Comparison of ENCODE assay signal across 14 mouse cellular contexts in the genomic region with DNA sequence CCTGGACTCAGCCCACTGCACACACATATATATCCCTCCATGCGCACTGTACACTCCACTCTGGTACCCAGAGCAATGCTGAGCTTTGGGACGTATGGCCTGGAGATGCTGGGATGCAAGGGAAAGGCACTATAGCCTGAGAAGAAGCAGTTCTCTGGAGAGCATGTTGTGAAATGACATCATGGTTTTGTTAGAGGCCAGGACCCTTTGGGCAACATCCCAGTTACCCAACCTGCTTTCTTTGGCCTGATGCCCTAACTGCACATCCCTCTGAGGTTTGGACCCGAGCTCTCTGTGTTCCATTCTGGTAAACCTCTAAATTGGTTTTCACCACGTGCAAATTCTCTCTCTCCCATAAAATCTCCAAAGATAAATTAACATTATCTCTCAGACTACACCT. TPM values are rescaled to one million over a fixed set of nuclear protein-coding genes. Genes with fewer than 3 reads are reported as not detected.
A peak's percentile ranks its signal among the peaks of the same experiment; 100 is the strongest.
DNase-seq lines count a peak whose midpoint lies in the region; ATAC-seq and TF ChIP-seq lines count a peak whose summit lies in the region.
"Had no signal": no experiment of that assay in that cellular context is flagged by ENCODE, and none has a peak within 500 bp of the region (broad histone marks: within the 10 kb centered on the region; RNA-seq: fewer than 3 reads in every experiment).

No protein-coding gene starts in this region.

- H3K27ac ChIP-seq in gastrocnemius, adult 2 months, result no peak overlapping the region
- H3K27ac ChIP-seq in liver, postnatal 0 days (ENCODE audit: low read depth), result no peak overlapping the region
- H3K27ac ChIP-seq in liver, embryonic 12.5 days, result no peak overlapping the region
- H3K27ac ChIP-seq in cerebellum, adult 2 months (ENCODE audit: insufficient read depth, low read length), result peak overlapping the region; percentile 49
- H3K27ac ChIP-seq in hindbrain, embryonic 13.5 days, result no peak overlapping the region
- H3K27ac ChIP-seq: midbrain, embryonic 12.5 days had no signal

- intact Hi-C loops in gastrocnemius, adult 2 months (cut with DNase I), result no loop called here

- no peak overlapping the region for H3K9ac ChIP-seq in liver, postnatal 0 days (replicated peaks)
- no peak overlapping the region for H3K9ac ChIP-seq in liver, embryonic 12.5 days
- no peak overlapping the region for H3K9ac ChIP-seq in hindbrain, embryonic 13.5 days
- H3K9ac ChIP-seq: midbrain, embryonic 12.5 days had no signal

- no peaks in the 10 kb centered on the region for H3K9me3 ChIP-seq in liver, postnatal 0 days (ENCODE audit: low read length)
- H3K9me3 ChIP-seq in liver, embryonic 12.5 days (replicated peaks), result peaks cover 6% of the 10 kb centered on the region; the same call in 1 of the 2 replicates
- H3K9me3 ChIP-seq in hindbrain, embryonic 13.5 days, result no peaks in the 10 kb centered on the region
- H3K9me3 ChIP-seq: midbrain, embryonic 12.5 days had no signal

- WGBS in liver, postnatal 0 days (ENCODE audit: insufficient replicate concordance), result 82% methylated on average over 4 of the region's 4 CpGs
- 82% methylated on average over 4 of the region's 4 CpGs for WGBS in liver, embryonic 12.5 days (ENCODE audit: insufficient replicate concordance)
- 15% methylated on average over 4 of the region's 4 CpGs for WGBS in cerebellum, adult 2 months
- 81% methylated on average over 4 of the region's 4 CpGs for WGBS in hindbrain, embryonic 13.5 days

- H3K4me3 ChIP-seq in gastrocnemius, adult 2 months, result no peak overlapping the region
- no peak overlapping the region for H3K4me3 ChIP-seq in liver, postnatal 0 days (ENCODE audit: low read depth, low read length)
- H3K4me3 ChIP-seq in liver, embryonic 12.5 days, result no peak overlapping the region
- no peak overlapping the region for H3K4me3 ChIP-seq in cerebellum, adult 2 months (replicated peaks; ENCODE audit: insufficient read depth, low read depth, low read length)
- H3K4me3 ChIP-seq in hindbrain, embryonic 13.5 days, result no peak overlapping the region
- H3K4me3 ChIP-seq: midbrain, embryonic 12.5 days; myocyte had no signal

- no peak for TF ChIP-seq POLR2A in cerebellum, adult 2 months (IDR thresholded peaks at IDR 0.05; ENCODE audit: borderline replicate concordance, insufficient read depth, low read length)

- no peak for TF ChIP-seq EP300 in liver, postnatal 0 days (IDR thresholded peaks at IDR 0.05; ENCODE audit: low read depth)

- no peaks in the 10 kb centered on the region for H3K4me1 ChIP-seq in liver, postnatal 0 days (ENCODE audit: insufficient read depth)
- no peaks in the 10 kb centered on the region for H3K4me1 ChIP-seq in liver, embryonic 12.5 days
- H3K4me1 ChIP-seq in cerebellum, adult 2 months (ENCODE audit: control insufficient read depth, insufficient read depth, low read length), result peaks cover 4% of the 10 kb centered on the region
- no peaks in the 10 kb centered on the region for H3K4me1 ChIP-seq in hindbrain, embryonic 13.5 days (replicated peaks)
- H3K4me1 ChIP-seq: midbrain, embryonic 12.5 days had no signal

- ATAC-seq in liver, postnatal 0 days, result 0 out of 2 replicates have a peak, but pooled peaks have one; percentile 25
- ATAC-seq in liver, embryonic 12.5 days, result no peak
- no peak for ATAC-seq in hindbrain, embryonic 13.5 days (ENCODE audit: low FRiP score)

- no peaks in the 10 kb centered on the region for H3K27me3 ChIP-seq in liver, postnatal 0 days (ENCODE audit: insufficient read depth, low read length)
- H3K27me3 ChIP-seq in liver, embryonic 12.5 days (replicated peaks), result no peaks in the 10 kb centered on the region
- H3K27me3 ChIP-seq in cerebellum, adult 2 months (ENCODE audit: control insufficient read depth, insufficient read depth, low read length), result no peaks in the 10 kb centered on the region
- H3K27me3 ChIP-seq in hindbrain, embryonic 13.5 days, result peaks cover 22% of the 10 kb centered on the region

- H3K4me2 ChIP-seq in liver, postnatal 0 days (ENCODE audit: low read depth, low read length), result no peak overlapping the region
- H3K4me2 ChIP-seq in liver, embryonic 12.5 days, result no peak overlapping the region
- no peak overlapping the region for H3K4me2 ChIP-seq in hindbrain, embryonic 13.5 days
- H3K4me2 ChIP-seq: midbrain, embryonic 12.5 days had no signal

- DNase-seq in gastrocnemius, adult 18-20 months (ENCODE audit: low spot score), result peak; percentile 43
- no peak for DNase-seq in gastrocnemius, adult 2 months
- peak; percentile 37 for DNase-seq in liver, postnatal 0 days
- peak; percentile 77 to 88 for DNase-seq in cerebellum, adult 2 months
- peak; percentile 13 for DNase-seq in fibroblast of lung, adult 2 months (ENCODE audit: low read depth)
- no peak for DNase-seq in lung, adult 18-20 months
- DNase-seq: B cell, adult 2 months; heart, postnatal 14 days; kidney, adult 2 months; thymus, postnatal 25 days had no signal

- TF ChIP-seq CTCF in gastrocnemius, adult 2 months (IDR thresholded peaks at IDR 0.05), result no peak
- TF ChIP-seq CTCF in liver, postnatal 0 days (IDR thresholded peaks at IDR 0.05; ENCODE audit: low read depth), result no peak
- no peak for TF ChIP-seq CTCF in cerebellum, adult 2 months (IDR thresholded peaks at IDR 0.05; ENCODE audit: borderline replicate concordance, insufficient read depth, low read depth, low read length)

- peaks cover 50% of the 10 kb centered on the region for H3K36me3 ChIP-seq in liver, postnatal 0 days (replicated peaks; ENCODE audit: insufficient read depth, low read length)
- H3K36me3 ChIP-seq in liver, embryonic 12.5 days, result peaks cover 87% of the 10 kb centered on the region
- peaks cover 99% of the 10 kb centered on the region for H3K36me3 ChIP-seq in hindbrain, embryonic 13.5 days

RNA-seq across cellular contexts. Expression of a gene that starts 16.7 kb away (rescaled TPM):
- total RNA-seq in gastrocnemius, adult 18-20 months (2021), result 1 to 10 TPM; 7.9 to 9.3 TPM
- total RNA-seq in gastrocnemius, adult 2 months (2021), result 1 to 10 TPM; 7.8 to 10.0 TPM
- 4.0 and 5.1 TPM in 2 replicates for polyA plus RNA-seq in liver, postnatal 0 days (2015; fragmentation: Nextera tagmentation; extraction: Ambion mirVana)
- polyA plus RNA-seq in liver, embryonic 12.5 days (2016; fragmentation: Nextera tagmentation; extraction: Ambion mirVana), result 6.6 and 7.6 TPM in 2 replicates
- polyA plus RNA-seq in cerebellum, adult 2 months (2012; rRNA removed), result 17.2 and 19.0 TPM in 2 replicates
- 20.0 and 22.5 TPM in 2 replicates for polyA plus RNA-seq in hindbrain, embryonic 13.5 days (2015; fragmentation: Nextera tagmentation; extraction: Ambion mirVana)

RNA-seq across cellular contexts. Expression of a gene that starts 26.6 kb away (rescaled TPM):
- 1 to 10 TPM; 5.3 to 5.9 TPM for total RNA-seq in gastrocnemius, adult 18-20 months (2021)
- total RNA-seq in gastrocnemius, adult 2 months (2021), result 1 to 10 TPM; 6.1 to 6.6 TPM
- 2.0 and 2.4 TPM in 2 replicates for polyA plus RNA-seq in liver, postnatal 0 days (2015; fragmentation: Nextera tagmentation; extraction: Ambion mirVana)
- polyA plus RNA-seq in liver, embryonic 12.5 days (2016; fragmentation: Nextera tagmentation; extraction: Ambion mirVana), result 6.2 and 6.5 TPM in 2 replicates
- polyA plus RNA-seq in cerebellum, adult 2 months (2012; rRNA removed), result 14.0 and 16.6 TPM in 2 replicates
- 22.2 and 22.3 TPM in 2 replicates for polyA plus RNA-seq in hindbrain, embryonic 13.5 days (2015; fragmentation: Nextera tagmentation; extraction: Ambion mirVana)

RNA-seq across cellular contexts. Expression of a gene that starts 49.6 kb away (rescaled TPM):
- total RNA-seq in gastrocnemius, adult 18-20 months (2021), result 1 to 10 TPM; 5.7 to 7.0 TPM
- total RNA-seq in gastrocnemius, adult 2 months (2021), result 1 to 10 TPM; 5.2 to 7.6 TPM
- polyA plus RNA-seq in liver, postnatal 0 days (2015; fragmentation: Nextera tagmentation; extraction: Ambion mirVana), result 2.7 TPM in 2 replicates
- 4.6 and 5.3 TPM in 2 replicates for polyA plus RNA-seq in liver, embryonic 12.5 days (2016; fragmentation: Nextera tagmentation; extraction: Ambion mirVana)
- polyA plus RNA-seq in cerebellum, adult 2 months (2012; rRNA removed), result 34.4 and 35.1 TPM in 2 replicates
- 16.4 and 17.0 TPM in 2 replicates for polyA plus RNA-seq in hindbrain, embryonic 13.5 days (2015; fragmentation: Nextera tagmentation; extraction: Ambion mirVana)

Comparison
In these comparisons a context has a peak if more than half of its experiments do, and no peak if none do; other contexts are left out.
1. DNase-seq: peak in gastrocnemius, adult 18-20 months (single experiment), liver, postnatal 0 days (single experiment), cerebellum, adult 2 months (2 of 2) and fibroblast of lung, adult 2 months (single experiment); none in gastrocnemius, adult 2 months (single experiment) and lung, adult 18-20 months (0 of 2).